Mouse (Mus musculus) heart, embryonic 14.5 days (tissue): ENCODE data around the gene Ptpdc1. TPM values are rescaled to one million over a fixed set of nuclear protein-coding genes. Genes with fewer than 3 reads are reported as not detected.

Experiments used
- ATAC-seq: fragments of 200-750 bp; cut with Nextera tagmentation; 2 replicates; pipeline ENCODE4 v1.8.0; 2017; ENCODE audit warnings: low read depth, moderate TSS enrichment; ENCODE audit not compliant: insufficient number of reproducible peaks, insufficient read depth, low FRiP score
- H3K27ac ChIP-seq, 2 experiments: fragments of 200-500 bp in 1 of 2; fragments of 300-500 bp in 1 of 2; sonication (generic) in 1 of 2; replicated peaks in 1 of 2; 2 replicates each; pipeline ENCODE4 v1.5.1; 2012 to 2014; ENCODE audit warnings: low read depth in 2 of 2, low read length in 2 of 2, control low read depth in 1 of 2, mild to moderate bottlenecking in 1 of 2, mixed read lengths in 1 of 2; ENCODE audit not compliant: control insufficient read depth in 1 of 2, insufficient read depth in 1 of 2
- H3K27me3 ChIP-seq: fragments of 300-500 bp; sonication (generic); 2 replicates; pipeline ENCODE4 v1.6.1; 2014; ENCODE audit warnings: mild to moderate bottlenecking, low read length, control low read depth; ENCODE audit not compliant: control insufficient read depth, insufficient read depth
- H3K36me3 ChIP-seq: fragments of 300-500 bp; sonication (generic); 2 replicates; pipeline ENCODE4 v1.6.1; 2014; ENCODE audit warnings: mild to moderate bottlenecking, control low read depth, low read length, mixed read lengths; ENCODE audit not compliant: control insufficient read depth, insufficient read depth
- H3K4me1 ChIP-seq, 2 experiments: fragments of 200-500 bp in 1 of 2; fragments of 300-500 bp in 1 of 2; sonication (generic) in 1 of 2; 2 replicates each; pipeline ENCODE4 v1.6.1; 2012 to 2014; ENCODE audit warnings: low read length in 2 of 2, control low read depth in 1 of 2, mixed read lengths in 1 of 2; ENCODE audit not compliant: control insufficient read depth in 2 of 2, insufficient read depth in 2 of 2
- H3K4me2 ChIP-seq: fragments of 300-500 bp; sonication (generic); 2 replicates; pipeline ENCODE4 v1.6.1; 2014; ENCODE audit warnings: mild to moderate bottlenecking, low read length
- H3K4me3 ChIP-seq, 2 experiments: fragments of 200-500 bp in 1 of 2; fragments of 300-500 bp in 1 of 2; sonication (generic) in 1 of 2; 2 replicates each; pipeline ENCODE4 v1.5.1; 2012 to 2014; ENCODE audit warnings: low read length in 2 of 2, mild to moderate bottlenecking in 2 of 2, control low read depth in 1 of 2, low read depth in 1 of 2, moderate library complexity in 1 of 2; ENCODE audit not compliant: control insufficient read depth in 1 of 2, insufficient read depth in 1 of 2
- H3K9ac ChIP-seq: fragments of 300-500 bp; sonication (generic); 2 replicates; pipeline ENCODE4 v1.6.1; 2014; ENCODE audit warnings: mild to moderate bottlenecking, low read length
- H3K9me3 ChIP-seq: fragments of 300-500 bp; sonication (generic); 2 replicates; pipeline ENCODE4 v1.6.1; 2016; ENCODE audit warnings: low read length, control low read depth; ENCODE audit not compliant: control insufficient read depth
- WGBS: fragments of 180-500 bp; shearing (Covaris S2); extraction: QIAGEN DNeasy Blood & Tissue Kit; methylation state at CpG from one replicate; pipeline ENCODE4 v1.1.7; 2014; 5-methylcytosine and 5-hydroxymethylcytosine counted together
- polyA plus RNA-seq: library from polyadenylated mRNA; unstranded; fragments of >200 nt; fragmentation: Nextera tagmentation; extraction: Ambion mirVana; gene quantifications from 2 replicates; pipeline ENCODE4 v1.2.1, GENCODE M21; 2014

Gene Ptpdc1
- polyA plus RNA-seq, 1 experiment from 2014 or later = 8.6 TPM

DNA sequence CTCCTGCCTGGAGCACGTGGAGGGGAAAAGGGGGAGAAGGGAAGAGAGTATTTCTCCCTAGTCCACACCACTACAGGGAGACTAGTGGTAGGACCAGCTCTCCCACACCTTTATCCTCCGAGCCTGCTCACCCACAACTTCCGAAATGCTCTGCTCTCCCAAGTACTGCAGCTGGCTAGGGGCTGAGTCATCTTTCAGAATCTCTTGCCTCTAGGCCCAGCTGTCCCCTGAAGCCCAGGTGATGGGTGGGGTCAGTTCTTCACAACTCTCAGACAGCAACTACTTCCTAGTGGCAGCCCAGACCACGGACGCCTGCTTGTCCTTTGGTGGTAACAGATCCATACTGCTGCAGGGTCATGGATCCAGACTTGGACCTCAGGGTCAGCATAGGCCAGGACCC, 54.2 kb downstream of the Ptpdc1 start:
- Histone ChIP-seq H3K27me3 (no peaks in the 10 kb centered on the region), H3K4me1 (peaks cover 3 to 8% of the 10 kb centered on the region in 2 experiments), H3K36me3 (no peaks in the 10 kb centered on the region), H3K4me2 (no peak overlapping the region), H3K27ac (no peak overlapping the region), H3K9ac (no peak overlapping the region), H3K9me3 (no peaks in the 10 kb centered on the region), H3K4me3 (no peak overlapping the region)
- ATAC-seq = no peak
- 74% methylated on average over 5 of the region's 5 CpGs for WGBS

DNA sequence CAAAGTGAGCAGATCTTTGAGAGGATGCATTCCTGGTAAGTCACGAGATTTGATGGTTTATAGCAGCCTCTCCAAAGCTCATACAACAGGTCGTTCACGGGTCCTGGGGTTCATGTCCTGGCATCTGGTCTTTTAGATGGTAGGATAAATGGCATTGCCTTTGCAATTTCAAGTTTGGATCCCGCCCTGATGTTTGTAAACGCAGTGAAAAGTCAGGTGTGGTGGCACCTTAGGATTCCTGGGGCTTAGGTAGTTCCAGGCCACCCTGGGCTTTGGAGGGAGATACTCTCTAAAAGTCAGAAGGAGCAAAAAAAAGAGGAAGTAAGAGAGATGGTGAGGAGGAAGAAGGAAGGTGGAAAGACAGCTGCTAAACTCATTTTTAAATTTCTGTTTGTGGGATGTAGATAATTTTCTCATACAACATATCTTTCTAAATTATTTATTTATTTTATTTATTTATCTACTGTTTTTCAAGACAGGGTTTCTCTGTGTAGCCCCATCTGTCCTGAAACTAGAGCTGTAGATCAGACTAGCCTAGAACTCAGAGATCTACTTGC, 55.8 kb downstream of the Ptpdc1 start:
- Histone ChIP-seq H3K4me1 (peaks cover 11 to 21% of the 10 kb centered on the region in 2 experiments), H3K9ac (no peak overlapping the region), H3K27ac (no peak overlapping the region), H3K36me3 (no peaks in the 10 kb centered on the region), H3K27me3 (no peaks in the 10 kb centered on the region), H3K9me3 (no peaks in the 10 kb centered on the region), H3K4me3 (no peak overlapping the region), H3K4me2 (no peak overlapping the region)
- no peak for ATAC-seq
- 64% methylated on average over 5 of the region's 5 CpGs for WGBS

DNA sequence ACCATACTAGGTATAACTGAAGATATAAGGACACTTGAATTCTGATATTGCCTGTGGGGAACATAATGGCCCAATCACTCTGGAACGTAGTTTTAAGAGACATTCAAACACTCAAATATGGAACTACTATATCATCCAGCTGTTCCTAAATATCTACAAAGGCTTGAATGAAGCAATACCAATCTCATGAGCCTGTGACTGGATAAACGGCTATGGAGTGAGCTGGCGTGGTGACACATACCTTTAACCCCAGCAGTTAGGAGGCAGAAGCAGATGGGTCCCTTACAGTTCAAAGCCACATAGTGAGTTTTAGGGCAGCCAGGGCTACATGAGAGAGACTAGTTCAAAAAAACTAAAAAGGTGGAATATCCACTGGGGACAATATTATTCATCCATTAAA, 57.8 kb downstream of the Ptpdc1 start:
- Histone ChIP-seq H3K27ac (no peak overlapping the region), H3K27me3 (no peaks in the 10 kb centered on the region), H3K36me3 (no peaks in the 10 kb centered on the region), H3K9me3 (no peaks in the 10 kb centered on the region), H3K4me2 (no peak overlapping the region), H3K4me1 (peaks cover 8 to 12% of the 10 kb centered on the region in 2 experiments), H3K9ac (no peak overlapping the region), H3K4me3 (no peak overlapping the region)
- 85% methylated on average over 3 of the region's 3 CpGs for WGBS
- ATAC-seq = no peak

DNA sequence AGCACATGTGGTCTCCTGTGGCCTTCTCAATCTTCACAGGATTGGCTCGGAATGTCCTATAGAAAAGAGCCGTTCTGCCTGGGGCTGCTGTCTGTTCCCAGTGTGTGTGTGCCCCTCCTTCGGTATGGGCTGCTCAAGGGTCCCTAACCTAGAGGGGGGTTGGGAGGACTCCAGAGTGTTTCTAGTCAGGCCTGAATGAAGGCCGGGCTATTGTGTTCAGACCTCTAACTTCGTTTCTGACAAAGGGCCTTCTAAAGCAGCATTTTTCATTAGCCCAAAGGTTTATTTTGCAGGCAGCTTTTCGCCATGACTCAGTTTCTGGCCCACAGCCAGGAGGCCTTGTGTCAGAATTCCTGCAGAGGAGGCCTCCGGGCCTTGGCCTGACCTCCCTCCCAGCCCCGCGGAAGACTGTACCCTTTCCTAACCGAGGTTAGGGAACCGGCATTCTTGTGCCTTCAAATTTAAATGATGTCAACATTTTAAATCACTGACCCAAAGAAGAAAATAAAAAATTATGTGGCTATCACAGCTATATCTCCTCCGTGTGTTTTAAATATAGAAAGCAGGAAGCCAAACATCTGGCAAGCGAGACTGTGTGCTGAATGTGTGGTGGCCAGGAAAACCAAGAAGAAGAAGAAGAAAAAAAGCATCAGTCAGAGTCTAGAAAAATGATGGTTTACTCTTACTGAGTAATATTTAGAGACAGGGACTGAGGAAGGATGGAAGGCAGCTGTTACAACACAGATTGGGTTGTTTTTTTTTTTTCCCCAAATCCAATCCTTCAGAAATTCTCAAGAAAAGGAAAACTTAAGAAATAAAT, 59.1 kb downstream of the Ptpdc1 start:
- Histone ChIP-seq H3K4me2 (peak overlapping the region; percentile 9), H3K27me3 (no peaks in the 10 kb centered on the region), H3K9ac (peak overlapping the region; percentile 63), H3K9me3 (no peaks in the 10 kb centered on the region), H3K27ac (peak overlapping the region; percentile 89 to 93), H3K4me1 (peaks cover 8 to 12% of the 10 kb centered on the region in 2 experiments), H3K4me3 (no peak overlapping the region), H3K36me3 (no peaks in the 10 kb centered on the region)
- 10% methylated on average over 13 of the region's 13 CpGs for WGBS
- 0 out of 2 replicates have a peak, but pooled peaks have one; percentile 54 for ATAC-seq

DNA sequence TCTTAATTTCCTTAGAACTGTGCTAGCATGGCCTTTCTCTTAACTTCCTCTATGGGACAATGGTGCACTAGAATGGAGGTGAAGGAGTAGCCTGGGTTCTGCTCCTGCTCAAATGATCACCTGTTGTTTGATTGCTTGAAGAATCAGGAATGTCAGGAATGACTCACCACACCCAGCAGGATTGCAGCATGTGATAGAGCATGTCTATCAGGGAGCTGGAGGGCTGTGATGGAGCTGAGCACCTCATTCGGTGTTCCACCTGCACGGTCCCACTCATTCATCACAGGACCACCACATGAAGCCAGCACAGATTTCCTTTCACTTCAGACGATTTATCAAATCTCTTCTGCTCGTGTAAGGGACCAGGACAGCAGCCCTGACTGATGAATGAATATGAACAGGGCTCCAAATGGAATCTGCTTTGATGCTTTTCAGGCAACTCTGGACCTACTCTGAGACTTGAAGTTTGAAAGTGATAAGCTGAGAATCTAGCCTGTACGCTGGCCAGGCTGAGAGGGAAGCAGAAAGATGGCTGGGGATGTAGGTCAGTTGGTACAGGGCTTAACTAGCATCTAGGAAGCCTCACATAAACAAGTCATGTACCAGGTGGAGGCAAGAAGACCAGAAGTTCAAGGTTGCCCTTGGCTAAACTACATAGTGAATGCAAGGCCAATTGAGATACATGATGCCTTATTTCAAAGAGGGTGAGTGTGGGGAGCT, 60.4 kb downstream of the Ptpdc1 start:
- WGBS = 64% methylated on average over 5 of the region's 5 CpGs
- H3K4me1 ChIP-seq = peaks cover 8 to 12% of the 10 kb centered on the region in 2 experiments
- no peaks in the 10 kb centered on the region for H3K36me3 ChIP-seq
- H3K4me2 ChIP-seq = no peak overlapping the region
- peak overlapping the region in 1 of 2 experiments; percentile 93; a peak in 1 of 4 replicates for H3K27ac ChIP-seq
- H3K9ac ChIP-seq = no peak overlapping the region
- H3K27me3 ChIP-seq = no peaks in the 10 kb centered on the region
- ATAC-seq = no peak
- no peaks in the 10 kb centered on the region for H3K9me3 ChIP-seq
- H3K4me3 ChIP-seq = no peak overlapping the region

DNA sequence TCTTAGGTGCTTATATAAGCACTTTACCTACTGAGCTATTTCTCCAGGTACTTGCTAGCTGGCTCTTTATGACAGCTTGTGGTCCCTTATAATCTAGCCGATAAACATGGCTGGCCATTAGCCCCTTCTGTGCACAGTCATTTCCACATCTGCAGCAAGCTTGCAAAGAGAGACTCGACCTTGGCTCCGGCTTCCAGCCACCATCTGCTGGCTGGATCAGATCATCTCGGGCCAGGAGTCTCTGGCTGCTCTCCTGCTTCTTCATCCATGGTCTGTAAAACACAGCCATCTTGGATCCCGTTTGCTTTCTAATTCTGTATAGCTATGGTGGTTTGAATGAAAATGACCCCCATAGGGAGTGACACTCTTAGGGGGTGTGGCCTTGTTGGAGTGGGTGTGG, 63.1 kb downstream of the Ptpdc1 start:
- no peaks in the 10 kb centered on the region for H3K27me3 ChIP-seq
- no peak for ATAC-seq
- no peak overlapping the region for H3K4me2 ChIP-seq
- peaks cover 8 to 12% of the 10 kb centered on the region in 2 experiments for H3K4me1 ChIP-seq
- no peak overlapping the region for H3K27ac ChIP-seq
- no peak overlapping the region for H3K9ac ChIP-seq
- WGBS = 87% methylated on average over 5 of the region's 5 CpGs
- no peak overlapping the region for H3K4me3 ChIP-seq
- no peaks in the 10 kb centered on the region for H3K36me3 ChIP-seq
- no peaks in the 10 kb centered on the region for H3K9me3 ChIP-seq

DNA sequence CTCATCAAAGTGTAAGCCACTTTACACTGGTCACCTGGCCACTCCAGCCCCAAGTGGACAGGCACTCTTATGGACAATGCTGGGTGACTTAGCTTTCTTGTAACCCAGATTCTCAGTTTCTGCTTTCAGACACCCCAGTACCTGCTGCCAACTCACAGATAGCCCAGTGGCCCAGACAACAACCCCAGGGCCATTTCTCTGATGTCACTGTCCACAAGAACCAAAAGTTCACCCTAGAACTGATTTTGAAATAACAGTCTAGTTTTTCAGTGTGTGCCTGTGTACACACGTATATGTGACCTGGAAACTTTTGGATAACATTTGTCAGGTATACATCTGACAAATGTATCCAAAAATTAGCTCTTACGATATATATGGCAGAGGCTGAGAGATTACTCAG, 64.0 kb downstream of the Ptpdc1 start:
- no peak overlapping the region for H3K4me2 ChIP-seq
- 85% methylated on average over 2 of the region's 2 CpGs for WGBS
- H3K9me3 ChIP-seq = no peaks in the 10 kb centered on the region
- H3K4me1 ChIP-seq = peaks cover 8 to 12% of the 10 kb centered on the region in 2 experiments
- H3K27ac ChIP-seq = no peak overlapping the region
- H3K27me3 ChIP-seq = no peaks in the 10 kb centered on the region
- no peak overlapping the region for H3K9ac ChIP-seq
- no peaks in the 10 kb centered on the region for H3K36me3 ChIP-seq
- ATAC-seq = no peak
- H3K4me3 ChIP-seq = no peak overlapping the region
